Mouse (Mus musculus): ENCODE data around the gene Capn1.

DNA sequence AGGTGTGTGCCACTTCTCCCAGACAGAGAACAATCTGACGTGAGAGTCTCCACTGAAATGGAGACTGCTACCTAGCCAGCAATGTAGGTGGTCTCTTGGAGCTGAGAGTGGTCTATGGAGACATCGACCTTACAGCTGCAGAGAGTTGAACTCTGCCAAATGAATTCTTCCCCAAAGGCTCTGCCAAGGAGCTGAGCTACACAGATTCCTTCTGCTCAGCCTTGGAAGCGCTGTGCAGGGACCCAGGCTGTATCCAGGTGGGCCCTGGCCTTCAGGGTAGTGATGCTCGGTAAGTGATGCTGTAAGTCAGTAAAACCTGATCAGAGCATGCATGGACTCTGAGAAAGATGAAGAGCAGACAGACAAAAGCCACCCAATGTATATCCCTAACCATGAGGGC is 40.6 kb downstream of the Capn1 start:
- TF ChIP-seq CTCF (IDR thresholded peaks at IDR 0.05; ENCODE audit: extremely low read depth, insufficient read depth, low read length) (no peak), POLR2A (IDR thresholded peaks at IDR 0.05; ENCODE audit: extremely low read depth, insufficient read depth, low read length) (no peak)

Measured in cortical plate, adult 2 months (tissue).